Mouse (Mus musculus): Measurements from ENCODE around the gene Cdc34b.
"Not testable (repeated sequence)": the region's sequence is repeated elsewhere in the genome, so short reads cannot be mapped to it uniquely, and the experiment has no call there.

Cdc34b gene

DNA sequence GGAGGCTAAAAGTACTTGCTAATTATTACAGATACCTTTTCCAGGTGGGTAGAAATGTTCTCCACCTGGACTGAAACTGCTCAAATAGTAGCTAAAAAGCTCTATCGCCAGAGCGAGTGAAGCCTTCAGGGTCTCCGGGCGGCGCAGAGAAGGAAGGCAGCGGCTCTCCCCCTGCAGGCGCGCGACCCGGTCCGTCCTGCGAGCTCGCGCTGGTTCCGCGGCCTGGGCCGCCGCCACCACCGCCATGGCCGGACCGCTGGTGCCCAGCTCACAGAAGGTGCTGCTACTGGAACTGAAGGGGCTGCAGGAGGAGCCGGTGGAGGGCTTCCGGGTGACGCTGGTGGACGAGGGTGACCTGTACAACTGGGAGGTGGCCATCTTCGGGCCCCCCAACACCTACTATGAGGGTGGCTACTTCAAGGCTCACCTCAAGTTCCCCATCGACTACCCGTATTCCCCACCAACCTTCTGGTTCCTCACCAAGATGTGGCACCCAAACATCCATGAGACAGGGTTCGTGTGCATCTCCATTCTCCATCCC, at the start of gene Cdc34b:
Cdc34b (plus strand) TSS at position 51 of the 541 bp plus-strand sequence.
- DNase-seq (ENCODE audit: low spot score) = no peak

GRCm38 (mm10) chr11:94692502-94692901, 49.1 kb upstream of the Cdc34b start:
- not testable (repeated sequence) for DNase-seq (ENCODE audit: low spot score)

GRCm38 (mm10) chr11:94695508-94695907, 46.1 kb upstream of the Cdc34b start:
- no peak for DNase-seq (ENCODE audit: low spot score)

- no peak for DNase-seq (ENCODE audit: low spot score)
Observed at GRCm38 (mm10) chr11:94697140-94697539, 44.4 kb upstream of the Cdc34b start.

DNA sequence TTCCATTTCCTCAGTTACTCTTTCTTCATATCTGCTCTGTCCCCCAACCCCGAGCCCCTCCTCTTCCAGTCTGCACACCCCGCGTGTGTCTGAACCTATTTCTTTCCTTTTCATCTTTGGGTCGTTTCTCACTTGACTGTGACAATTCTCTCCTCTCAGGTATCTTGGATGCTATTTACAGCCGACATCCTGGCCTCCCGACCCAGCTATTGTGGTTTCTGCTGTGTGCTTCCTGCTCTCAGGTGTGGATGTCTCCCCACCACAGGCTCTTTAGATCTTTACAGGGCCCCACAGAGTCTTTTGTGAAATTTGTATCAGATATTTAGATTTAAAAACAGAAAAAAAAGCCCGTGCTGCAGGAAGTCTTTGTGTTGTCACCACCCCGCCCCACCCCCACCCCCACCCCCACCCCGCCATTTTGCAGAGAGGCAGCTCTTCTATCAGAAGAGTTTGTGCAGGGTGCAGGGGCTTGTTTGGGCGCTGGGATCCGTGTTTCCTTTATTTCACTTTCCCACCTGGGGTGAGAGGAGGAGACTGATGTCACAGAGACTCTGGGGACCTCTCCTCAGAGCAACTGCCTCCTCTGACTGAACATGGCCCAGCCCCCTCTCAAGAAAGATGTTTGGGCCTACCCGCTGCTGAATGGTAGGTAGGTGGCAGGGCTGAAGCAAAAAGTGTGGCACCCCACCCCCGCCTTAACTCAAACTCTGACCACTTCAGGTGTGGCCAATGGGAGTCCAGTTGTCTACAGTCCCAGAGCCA, 43.7 kb upstream of the Cdc34b start:
- DNase-seq (ENCODE audit: low spot score) = no peak

DNA sequence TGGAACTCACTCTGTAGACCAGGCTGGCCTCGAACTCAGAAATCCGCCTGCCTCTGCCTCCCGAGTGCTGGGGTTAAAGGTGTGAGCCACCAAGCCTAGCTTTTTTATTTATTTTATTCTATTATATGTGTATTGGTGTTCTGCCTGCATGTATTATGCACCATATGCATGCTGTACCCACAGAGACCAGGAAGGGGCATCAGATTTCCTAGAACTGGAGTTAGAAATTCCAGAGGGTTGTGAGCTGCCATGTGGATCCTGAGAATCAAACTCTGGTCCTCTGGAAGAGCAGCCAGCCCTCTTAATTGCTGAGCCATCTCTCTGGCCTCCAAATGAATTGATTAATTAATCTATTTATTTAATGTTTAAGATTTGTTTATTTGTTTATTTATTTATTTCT, 42.2 kb upstream of the Cdc34b start:
- no peak for DNase-seq (ENCODE audit: low spot score)

- no peak for DNase-seq (ENCODE audit: low spot score)
Observed at GRCm38 (mm10) chr11:94701401-94702215, 40.0 kb upstream of the Cdc34b start.

DNA sequence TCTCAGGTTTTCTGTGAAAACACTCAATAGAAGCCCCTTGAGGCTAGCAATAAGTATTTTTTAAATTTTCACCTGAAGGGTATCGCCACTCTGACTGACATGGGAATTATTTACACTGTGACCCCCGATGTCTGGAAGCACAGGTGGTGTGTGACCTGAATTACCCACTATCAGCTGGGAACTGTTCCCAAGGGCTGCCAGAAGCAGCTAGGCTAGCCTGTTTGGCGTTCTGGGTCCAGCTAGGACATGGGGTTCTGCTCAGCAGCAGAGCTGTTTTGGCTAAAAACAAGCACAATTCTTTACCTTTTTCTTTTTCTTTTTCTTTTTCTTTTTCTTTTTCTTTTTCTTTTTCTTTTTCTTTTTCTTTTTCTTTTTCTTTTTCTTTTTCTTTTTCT, 39.4 kb upstream of the Cdc34b start:
- no peak for DNase-seq (ENCODE audit: low spot score)

DNA sequence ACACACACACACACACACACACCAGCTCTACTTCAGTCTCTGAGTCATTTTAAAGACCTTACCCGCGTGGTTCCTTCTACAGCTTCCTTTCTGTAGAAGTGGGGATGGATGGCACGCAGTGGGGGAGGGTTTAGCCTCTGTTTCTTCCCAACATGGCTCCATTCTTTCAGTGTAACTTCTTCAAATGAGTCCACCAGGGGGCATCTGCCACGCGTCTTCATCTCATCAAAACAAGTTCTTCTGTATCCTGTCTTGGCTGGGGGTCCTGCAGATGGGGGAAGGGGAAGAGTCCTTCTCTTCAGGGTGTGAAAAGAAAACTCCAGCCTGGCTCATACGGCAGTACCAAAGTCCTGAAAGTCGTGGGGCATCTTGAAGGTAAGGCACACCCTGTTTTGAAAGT, 37.6 kb upstream of the Cdc34b start:
- DNase-seq (ENCODE audit: low spot score) = no peak

GRCm38 (mm10) chr11:94704472-94704871, 37.1 kb upstream of the Cdc34b start, which contains the start of gene Gm11541:
TSS of gene Gm11541 (minus strand) at chr11:94704499.
- DNase-seq (ENCODE audit: low spot score) = no peak

DNA sequence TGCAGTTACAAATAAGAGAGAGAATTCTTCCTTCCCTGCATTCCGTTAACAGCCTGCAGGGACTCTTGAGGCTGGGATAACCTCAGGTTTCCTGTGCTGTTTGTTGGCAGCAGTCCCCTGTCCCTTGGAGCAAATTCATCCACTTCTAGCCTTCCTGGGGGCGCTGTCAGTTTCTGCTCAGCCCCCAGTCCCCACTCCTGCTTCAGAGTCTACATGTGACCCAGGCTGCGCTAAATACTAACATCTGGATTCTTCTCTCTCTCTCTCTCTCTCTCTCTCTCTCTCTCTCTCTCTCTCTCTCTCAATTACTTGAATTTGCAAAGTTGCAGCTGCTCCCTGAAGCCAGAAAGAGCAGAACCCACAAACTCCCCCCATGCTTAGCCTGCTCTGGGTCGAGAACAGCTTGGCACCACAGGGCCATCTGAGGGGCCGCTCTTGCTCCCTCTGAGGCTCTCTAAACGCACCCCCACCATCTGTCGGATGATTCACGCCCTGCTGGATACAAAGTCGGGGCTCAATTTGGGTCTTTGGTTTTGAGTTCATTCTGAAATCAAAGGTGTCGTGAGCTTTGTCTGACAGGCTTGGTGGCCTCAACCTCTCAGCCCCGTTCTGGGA, 28.2 kb upstream of the Cdc34b start:
- no peak for DNase-seq (ENCODE audit: low spot score)

- DNase-seq (ENCODE audit: low spot score) = no peak
Observed at GRCm38 (mm10) chr11:94715622-94716021, 26.0 kb upstream of the Cdc34b start.

GRCm38 (mm10) chr11:94716754-94717153, 24.8 kb upstream of the Cdc34b start:
- DNase-seq (ENCODE audit: low spot score) = peak; percentile 29

- DNase-seq (ENCODE audit: low spot score) = no peak
Observed at GRCm38 (mm10) chr11:94717239-94717638, 24.3 kb upstream of the Cdc34b start.

DNA sequence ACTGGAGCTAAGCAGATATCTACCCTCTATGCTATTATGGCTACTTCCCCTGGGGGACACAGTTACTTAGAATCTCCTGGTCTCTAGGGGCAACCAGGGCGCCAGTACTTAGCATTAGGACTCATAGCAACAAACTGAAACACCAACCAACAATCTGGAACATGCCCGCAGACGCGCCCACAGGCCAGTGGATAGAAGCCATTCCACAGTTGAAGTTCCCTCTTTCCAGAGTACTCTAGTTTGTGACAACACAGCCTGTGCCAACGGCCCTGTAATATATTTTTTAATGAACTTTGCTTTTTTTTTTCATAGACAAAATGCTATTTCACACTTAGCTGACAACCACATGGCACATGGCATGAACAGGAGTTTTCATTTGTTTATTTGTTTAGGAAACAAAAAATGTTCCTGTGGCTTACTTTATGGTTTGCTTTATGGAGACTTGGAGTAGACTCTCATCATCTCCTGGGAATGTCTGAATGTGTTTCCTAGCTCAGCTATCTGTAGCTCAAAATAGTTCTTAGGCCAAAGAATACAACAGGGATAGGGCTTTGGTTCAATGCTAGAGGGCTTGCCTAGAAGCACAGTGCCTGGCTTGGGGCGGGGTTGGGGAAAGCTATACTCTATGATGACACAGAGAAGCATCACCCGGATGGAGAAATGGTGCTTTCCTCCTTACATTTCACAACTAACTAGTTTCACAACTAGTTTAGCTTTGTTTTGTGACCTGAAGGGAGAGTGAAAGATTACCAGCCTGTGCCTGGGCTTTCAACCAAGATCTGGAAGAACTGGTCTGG, 23.3 kb upstream of the Cdc34b start:
- DNase-seq (ENCODE audit: low spot score) = no peak

DNA sequence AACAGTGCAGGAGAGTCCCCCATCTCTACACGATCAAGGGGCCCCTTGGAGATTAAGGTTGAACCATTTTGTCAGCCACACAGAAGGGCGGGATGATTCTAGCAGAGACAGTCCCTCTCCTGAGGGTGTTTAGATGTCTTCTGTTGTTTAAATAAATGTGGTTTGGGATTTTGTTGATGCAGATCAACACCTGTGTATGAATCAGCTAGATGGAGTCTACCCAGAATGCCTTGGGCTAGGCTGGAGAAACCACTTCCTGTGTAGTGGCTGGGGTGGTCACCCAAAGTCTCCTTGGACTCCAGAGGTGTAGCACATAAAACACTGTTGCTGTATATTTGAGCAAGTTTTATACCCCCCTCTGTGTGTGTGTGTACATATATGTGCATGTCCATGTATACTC, 22.4 kb upstream of the Cdc34b start:
- DNase-seq (ENCODE audit: low spot score) = no peak

- DNase-seq (ENCODE audit: low spot score) = peak; percentile 17
Observed at GRCm38 (mm10) chr11:94727306-94727705, 14.3 kb upstream of the Cdc34b start.

GRCm38 (mm10) chr11:94728545-94728944, 13.0 kb upstream of the Cdc34b start:
- no peak for DNase-seq (ENCODE audit: low spot score)

- DNase-seq (ENCODE audit: low spot score) = no peak
Observed at GRCm38 (mm10) chr11:94729565-94729964, 12.0 kb upstream of the Cdc34b start.

DNA sequence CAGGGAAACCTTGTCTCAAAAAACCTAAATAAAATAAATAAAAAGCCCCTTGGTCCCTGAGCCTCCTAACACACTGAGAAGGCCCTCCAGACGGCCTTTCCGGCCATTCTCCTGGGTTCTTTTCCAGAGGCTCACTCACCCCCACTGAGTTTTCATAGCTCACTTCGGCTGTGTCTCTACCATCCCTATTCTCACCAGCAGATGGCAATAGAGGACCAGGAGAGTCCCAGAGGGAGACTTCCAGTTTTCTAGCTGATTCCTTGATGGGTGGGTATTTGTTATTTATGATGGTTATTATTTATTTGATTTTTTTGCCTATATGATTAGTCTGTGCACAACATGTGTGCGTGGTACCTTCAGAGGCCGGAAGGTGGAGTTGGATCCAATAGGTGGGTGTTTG, 11.3 kb upstream of the Cdc34b start:
- peak; percentile 80 for DNase-seq (ENCODE audit: low spot score)

GRCm38 (mm10) chr11:94731229-94731628, 10.4 kb upstream of the Cdc34b start:
- no peak for DNase-seq (ENCODE audit: low spot score)

GRCm38 (mm10) chr11:94732773-94733172, 8.8 kb upstream of the Cdc34b start:
- DNase-seq (ENCODE audit: low spot score) = peak; percentile 38

All from layer of hippocampus, adult 11-12 months (tissue).